Mouse (Mus musculus): ENCODE measurements around the gene Fgfr3.

Gene Fgfr3

GRCm38 (mm10) chr5:33697947-33698512 is 23.4 kb upstream of the Fgfr3 start:
- no peak for DNase-seq

- DNase-seq, result no peak
Measured at GRCm38 (mm10) chr5:33698669-33699068, 22.8 kb upstream of the Fgfr3 start.

- no peak for DNase-seq
Measured at GRCm38 (mm10) chr5:33700010-33700409, 21.5 kb upstream of the Fgfr3 start.

GRCm38 (mm10) chr5:33701832-33702231 is 19.6 kb upstream of the Fgfr3 start:
- DNase-seq, result no peak

GRCm38 (mm10) chr5:33703999-33704398 is 17.5 kb upstream of the Fgfr3 start:
- no peak for DNase-seq

GRCm38 (mm10) chr5:33704945-33705611 is 16.4 kb upstream of the Fgfr3 start:
- peak in 1 of 2 experiments; percentile 42 for DNase-seq

GRCm38 (mm10) chr5:33705612-33706349 is 15.7 kb upstream of the Fgfr3 start:
- DNase-seq, result peak in 1 of 2 experiments; percentile 49

- DNase-seq, result no peak
Measured at GRCm38 (mm10) chr5:33706350-33706629, 15.2 kb upstream of the Fgfr3 start.

- DNase-seq, result no peak
Measured at GRCm38 (mm10) chr5:33707163-33707562, 14.3 kb upstream of the Fgfr3 start.

GRCm38 (mm10) chr5:33709037-33709436 is 12.4 kb upstream of the Fgfr3 start:
- no peak for DNase-seq

GRCm38 (mm10) chr5:33712550-33712949 is 8.9 kb upstream of the Fgfr3 start:
- no peak for DNase-seq

GRCm38 (mm10) chr5:33715182-33715581 is 6.3 kb upstream of the Fgfr3 start:
- no peak for DNase-seq

GRCm38 (mm10) chr5:33716467-33716866 is 5.0 kb upstream of the Fgfr3 start:
- no peak for DNase-seq

GRCm38 (mm10) chr5:33718460-33718859 is 3.0 kb upstream of the Fgfr3 start:
- no peak for DNase-seq

- no peak for DNase-seq
Measured at GRCm38 (mm10) chr5:33720852-33721490, 503 bp upstream of the Fgfr3 start.

- no peak for DNase-seq
Measured at GRCm38 (mm10) chr5:33722266-33723018, 968 bp downstream of the Fgfr3 start.

- DNase-seq, result peak in 1 of 2 experiments; percentile 31
Measured at GRCm38 (mm10) chr5:33723019-33723640, 1.7 kb downstream of the Fgfr3 start.

GRCm38 (mm10) chr5:33723641-33724465 is 2.4 kb downstream of the Fgfr3 start:
- DNase-seq, result no peak

GRCm38 (mm10) chr5:33726081-33726647 is 4.7 kb downstream of the Fgfr3 start:
- peak in 1 of 2 experiments; percentile 34 for DNase-seq

- no peak for DNase-seq
Measured at GRCm38 (mm10) chr5:33726891-33727290, 5.4 kb downstream of the Fgfr3 start.

GRCm38 (mm10) chr5:33728841-33729240 is 7.4 kb downstream of the Fgfr3 start:
- no peak for DNase-seq

Data from cerebellum, postnatal 25 days (tissue).